Mouse (Mus musculus) mammary gland, adult 2 months (tissue): ENCODE measurements around the gene Cnot6l. TPM values are rescaled to one million over a fixed set of nuclear protein-coding genes. Genes with fewer than 3 reads are reported as not detected.

ENCODE experiments used
- polyA plus RNA-seq: library from polyadenylated mRNA; depleted of rRNA; stranded (reverse); fragments of >200 nt; gene quantifications from 2 replicates; pipeline ENCODE4 v1.2.3, GENCODE M21; 2012; ENCODE audit warnings: low replicate concordance; rRNA removed

The Cnot6l gene
- 4.0 and 13.2 TPM in 2 replicates for polyA plus RNA-seq

DNA sequence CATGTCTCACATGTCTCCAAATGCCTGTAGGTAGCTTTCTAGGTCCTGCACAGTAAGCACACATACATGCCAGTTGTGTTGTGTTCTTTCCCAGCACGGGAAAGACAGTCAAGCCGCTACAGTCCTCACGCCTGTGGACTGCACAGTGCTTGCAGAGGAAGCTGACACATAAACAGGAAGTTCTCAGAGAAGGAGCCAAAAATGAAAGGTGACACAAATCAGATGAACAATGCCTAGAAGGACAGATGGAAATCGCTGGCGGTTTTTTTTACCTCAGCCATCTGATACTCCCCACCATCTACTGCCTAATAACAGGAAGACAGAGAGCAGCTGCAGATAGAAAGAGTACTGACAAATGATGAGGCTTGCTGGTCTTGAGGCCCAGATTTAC lies at the start of gene Cnot6l:
Cnot6l (minus strand) TSS at position 151 of the 391 bp plus-strand sequence.

DNA sequence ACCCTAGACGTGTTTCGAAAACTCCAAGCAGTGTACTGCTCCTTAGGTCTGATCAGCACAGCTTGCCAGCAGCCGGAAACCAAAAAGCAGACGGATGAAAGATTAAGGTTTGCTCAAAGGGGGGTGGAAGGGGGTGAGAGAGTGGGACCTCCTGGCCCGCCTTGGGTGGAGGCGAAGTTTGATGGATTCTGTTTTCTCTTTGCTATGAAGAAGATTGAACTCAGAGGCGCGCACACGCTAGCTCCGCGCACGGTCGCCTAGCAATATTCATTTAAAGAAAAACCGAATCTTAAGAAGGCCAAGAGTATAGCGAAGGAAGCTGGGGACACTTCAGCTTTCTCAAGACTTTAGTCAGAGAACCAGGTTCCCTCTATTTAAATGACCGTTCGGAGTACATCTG lies 45.5 kb upstream of the Cnot6l start, which contains the start of gene Mrpl1:
Mrpl1 (plus strand) TSS at position 35 of the 400 bp plus-strand sequence.

Other genes with a start within 250 kb of the Cnot6l start
- gene Cxcl13, start 207.2 kb downstream of the Cnot6l start, polyA plus RNA-seq: 4.5 and 6.1 TPM in 2 replicates
- 1.4 and 3.4 TPM in 2 replicates for gene Mrpl1, start 45.3 kb upstream of the Cnot6l start, polyA plus RNA-seq
- 0.30 and 0.37 TPM in 2 replicates for gene Fras1, start 209.8 kb upstream of the Cnot6l start, polyA plus RNA-seq